Mouse (Mus musculus) lung, adult 18-20 months (tissue): ENCODE data around the gene Elmsan1.
"Not testable (repeated sequence)": the region's sequence is repeated elsewhere in the genome, so short reads cannot be mapped to it uniquely, and the experiment has no call there.

ENCODE experiments used
- DNase-seq, 2 experiments: peaks; one replicate each; pipeline ENCODE4 v3.0.0; 2022; ENCODE audit warnings: mixed read lengths in 2 of 2

Gene Elmsan1

GRCm38 (mm10) chr12:84218289-84219120 lies at the start of gene Elmsan1:
Gene Elmsan1, minus strand, starts transcription at chr12:84218881.
- DNase-seq, result peak; percentile 80 to 83

GRCm38 (mm10) chr12:84267264-84267663 lies 48.6 kb upstream of the Elmsan1 start:
- no peak for DNase-seq

GRCm38 (mm10) chr12:84260363-84260762 lies 41.7 kb upstream of the Elmsan1 start:
- DNase-seq, result no peak

GRCm38 (mm10) chr12:84254886-84255285 lies 36.2 kb upstream of the Elmsan1 start:
- no peak for DNase-seq

- no peak for DNase-seq
These were observed 34.1 kb upstream of the Elmsan1 start for GRCm38 (mm10) chr12:84252811-84253210.

- DNase-seq, result peak; percentile 69 to 82
These were observed 30.5 kb upstream of the Elmsan1 start for GRCm38 (mm10) chr12:84249217-84249616.

GRCm38 (mm10) chr12:84245683-84246082 lies 27.0 kb upstream of the Elmsan1 start:
- DNase-seq, result no peak

GRCm38 (mm10) chr12:84243076-84243770 lies 24.5 kb upstream of the Elmsan1 start:
- DNase-seq, result peak; percentile 45 to 52

GRCm38 (mm10) chr12:84237036-84237435 lies 18.4 kb upstream of the Elmsan1 start:
- DNase-seq, result not testable (repeated sequence)

GRCm38 (mm10) chr12:84235981-84236752 lies 17.5 kb upstream of the Elmsan1 start:
- DNase-seq, result no peak

GRCm38 (mm10) chr12:84235577-84235976 lies 16.9 kb upstream of the Elmsan1 start:
- no peak for DNase-seq

- no peak for DNase-seq
These were observed 14.9 kb upstream of the Elmsan1 start for GRCm38 (mm10) chr12:84233488-84234100.

GRCm38 (mm10) chr12:84226117-84226840 lies 7.6 kb upstream of the Elmsan1 start:
- DNase-seq, result no peak

- peak; percentile 69 to 75 for DNase-seq
These were observed 3.8 kb upstream of the Elmsan1 start for GRCm38 (mm10) chr12:84222405-84222961.

- no peak for DNase-seq
These were observed 2.5 kb upstream of the Elmsan1 start for GRCm38 (mm10) chr12:84220951-84221891.

- no peak for DNase-seq
These were observed 1.8 kb upstream of the Elmsan1 start for GRCm38 (mm10) chr12:84220515-84220914.

GRCm38 (mm10) chr12:84219121-84219561 lies 460 bp upstream of the Elmsan1 start:
- peak; percentile 61 to 72 for DNase-seq

- DNase-seq, result peak; percentile 71 to 79
These were observed 1.1 kb downstream of the Elmsan1 start for GRCm38 (mm10) chr12:84217508-84218131.

GRCm38 (mm10) chr12:84217111-84217507 lies 1.6 kb downstream of the Elmsan1 start:
- peak in 1 of 2 experiments; percentile 68 for DNase-seq
